Mouse (Mus musculus) urinary bladder, postnatal 14 days (tissue): ENCODE data around the gene Srf.
"Not testable (repeated sequence)": the region's sequence is repeated elsewhere in the genome, so short reads cannot be mapped to it uniquely, and the experiment has no call there.

Source experiments
- DNase-seq: peaks from one replicate; pipeline ENCODE4 v3.0.0; 2021; ENCODE audit warnings: low spot score

Gene Srf

DNA sequence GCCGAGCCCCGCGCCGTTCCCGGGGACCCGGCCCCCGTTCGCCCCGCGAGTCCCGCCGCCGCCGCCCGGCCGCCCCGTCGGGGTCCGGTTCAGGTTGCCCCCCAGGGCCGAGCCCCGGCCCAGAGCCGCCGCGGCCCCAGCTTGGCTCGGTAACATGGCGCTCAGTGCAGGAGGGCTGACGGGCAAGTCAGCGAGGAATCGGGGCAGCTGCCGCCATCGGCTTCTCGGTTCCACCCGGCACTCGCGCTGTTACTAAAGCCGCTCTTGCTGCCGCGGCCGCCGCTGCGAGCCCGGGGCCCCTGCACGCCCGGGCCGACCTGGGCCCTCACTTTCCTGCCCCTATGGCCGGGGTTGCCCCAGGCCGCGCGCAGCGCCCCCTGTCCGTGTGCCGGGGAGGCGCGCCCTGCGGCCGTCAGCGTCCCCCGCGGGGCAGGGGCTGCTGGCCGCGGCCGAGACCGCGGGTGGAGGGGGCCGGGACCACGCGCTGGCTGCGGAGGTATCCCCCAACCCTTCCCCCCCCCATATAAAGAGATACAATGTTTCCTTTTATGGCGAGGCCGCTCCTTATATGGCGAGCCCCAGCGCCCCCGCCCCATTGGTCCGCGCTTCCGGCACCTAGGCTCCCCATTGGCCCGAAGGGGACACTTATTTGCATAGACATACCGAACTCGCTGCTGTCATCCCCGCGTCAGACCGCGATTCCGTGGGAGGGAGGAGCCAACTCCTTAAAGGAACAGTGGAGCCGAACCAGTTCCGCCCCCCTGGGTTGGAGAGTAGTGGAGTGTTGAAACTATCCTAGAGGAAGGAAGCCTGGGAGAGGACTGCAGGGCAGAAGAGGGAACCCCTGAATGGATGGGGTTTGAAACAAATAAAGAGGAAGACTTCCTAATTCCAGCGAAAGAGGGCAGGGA, at the start of gene Srf:
Gene Srf (minus strand): TSS at position 503 of the 911 bp plus-strand sequence.
- DNase-seq, result peak; percentile 97

- no peak for DNase-seq
Measured at GRCm38 (mm10) chr17:46605126-46605525, 49.2 kb upstream of the Srf start.

- no peak for DNase-seq
Measured at GRCm38 (mm10) chr17:46603229-46603628, 47.3 kb upstream of the Srf start.

GRCm38 (mm10) chr17:46602212-46602611, 46.2 kb upstream of the Srf start:
- DNase-seq, result no peak

DNA sequence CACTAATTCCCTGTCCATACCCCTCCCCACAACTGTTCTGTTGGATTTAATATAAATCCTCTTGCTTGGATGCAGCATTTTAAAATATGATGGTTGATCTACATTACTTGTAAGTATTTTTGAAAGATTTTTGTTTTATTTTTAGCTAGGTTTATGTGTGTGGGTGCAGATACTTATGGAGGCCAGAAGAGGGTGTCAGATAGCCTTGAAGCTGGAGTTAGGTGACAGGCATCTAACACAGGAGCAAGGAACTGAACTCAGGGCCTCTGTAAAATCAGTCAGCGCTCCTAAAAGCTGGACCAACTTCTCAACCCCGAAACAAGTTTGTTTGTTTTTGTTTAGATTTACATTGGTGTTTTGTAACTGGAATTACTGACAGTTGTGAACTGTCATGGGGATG, 44.6 kb upstream of the Srf start:
- DNase-seq, result no peak

- DNase-seq, result no peak
Measured at GRCm38 (mm10) chr17:46598963-46599362, 43.0 kb upstream of the Srf start.

DNA sequence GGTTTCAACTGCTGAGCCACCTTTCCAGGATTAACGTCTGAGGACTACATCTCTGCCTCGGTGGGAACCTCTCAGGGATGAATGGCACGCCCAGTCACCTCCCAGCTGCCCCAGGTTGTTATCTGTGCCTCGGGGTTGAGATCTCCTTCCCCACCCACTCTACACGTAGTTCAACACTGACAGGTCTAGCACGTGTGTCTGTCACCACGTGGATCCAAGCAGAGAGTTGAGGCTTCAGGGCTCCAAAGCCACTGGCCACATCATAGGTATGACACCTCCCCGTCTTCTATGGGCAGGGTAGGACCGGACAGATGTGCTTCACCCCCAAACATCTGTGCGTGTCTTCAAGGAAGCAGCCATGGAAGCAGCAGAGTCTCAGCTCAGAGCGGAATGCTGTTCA, 42.0 kb upstream of the Srf start:
- no peak for DNase-seq

DNA sequence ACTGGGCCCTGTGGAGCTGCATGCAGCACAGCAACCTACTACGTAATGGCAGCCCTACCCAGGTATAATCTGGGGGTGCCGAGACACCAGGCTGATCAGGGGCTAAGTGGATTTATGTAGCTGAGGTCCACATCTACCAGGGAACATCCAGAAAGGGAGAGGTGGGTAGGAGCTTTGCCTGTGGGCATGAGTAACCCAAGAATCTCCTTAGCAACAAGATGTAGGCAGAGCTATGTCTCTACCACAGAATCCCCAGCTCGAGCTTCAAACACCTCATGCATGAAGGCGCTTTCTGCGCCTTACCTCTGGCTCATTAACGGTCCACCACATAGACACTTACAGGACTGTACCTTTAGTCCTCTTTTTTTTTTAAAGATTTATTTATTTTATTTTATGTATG, 39.4 kb upstream of the Srf start:
- DNase-seq, result no peak

GRCm38 (mm10) chr17:46594606-46595005, 38.6 kb upstream of the Srf start:
- DNase-seq, result no peak

DNA sequence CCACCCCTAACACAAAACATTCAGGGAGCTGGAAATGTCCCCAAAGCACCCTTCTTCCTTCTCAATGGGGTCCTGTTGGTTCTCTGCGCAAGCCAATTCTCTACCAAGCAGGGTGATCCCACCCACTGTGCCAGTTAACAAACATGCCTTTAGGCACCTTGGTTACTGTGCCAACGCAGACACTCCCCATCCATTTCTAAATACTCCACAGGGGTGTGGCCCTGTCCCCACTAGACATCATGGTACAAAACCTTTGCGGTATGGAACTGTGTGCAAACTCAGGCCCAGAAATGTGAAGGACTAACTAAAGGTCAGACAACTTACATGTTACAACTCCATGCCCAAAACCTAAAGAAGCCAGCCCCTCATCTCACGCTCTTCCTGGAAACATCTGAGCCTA, 37.1 kb upstream of the Srf start:
- DNase-seq, result peak; percentile 30

GRCm38 (mm10) chr17:46591406-46591805, 35.4 kb upstream of the Srf start:
- no peak for DNase-seq

- DNase-seq, result no peak
Measured at GRCm38 (mm10) chr17:46590439-46590838, 34.5 kb upstream of the Srf start.

DNA sequence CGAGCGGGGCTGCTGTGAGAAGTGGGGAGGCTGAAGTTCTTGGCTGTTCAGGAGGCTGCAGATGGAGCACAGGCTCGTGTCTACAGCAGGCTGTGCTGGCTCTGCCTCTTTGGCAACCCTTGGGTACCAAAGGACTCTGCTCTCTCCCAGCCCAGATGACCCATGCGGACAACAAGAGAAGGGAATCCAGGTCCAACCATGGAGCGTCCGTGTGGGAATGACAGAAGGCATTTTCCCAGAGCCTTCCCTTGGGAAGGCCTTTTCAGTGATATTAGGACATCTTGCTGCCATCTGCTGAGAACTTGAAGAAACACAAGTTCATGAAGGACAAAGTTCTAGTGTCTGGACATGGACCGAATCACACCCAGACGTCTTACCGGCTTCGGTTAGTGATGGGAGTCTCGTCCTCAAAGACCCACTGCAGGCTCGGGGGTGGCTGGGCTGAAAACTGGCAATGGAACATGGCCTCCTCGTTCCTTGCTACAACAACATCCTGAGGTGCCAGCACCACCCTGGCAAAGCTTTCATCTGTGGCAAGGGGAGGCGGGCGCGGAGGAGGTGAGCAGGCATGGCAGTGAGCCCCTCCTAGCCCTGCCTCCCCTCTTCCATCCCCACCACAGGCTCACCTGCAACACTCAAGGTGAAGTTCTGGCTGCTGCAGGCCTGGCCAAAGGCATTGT, 33.8 kb upstream of the Srf start:
- no peak for DNase-seq

DNA sequence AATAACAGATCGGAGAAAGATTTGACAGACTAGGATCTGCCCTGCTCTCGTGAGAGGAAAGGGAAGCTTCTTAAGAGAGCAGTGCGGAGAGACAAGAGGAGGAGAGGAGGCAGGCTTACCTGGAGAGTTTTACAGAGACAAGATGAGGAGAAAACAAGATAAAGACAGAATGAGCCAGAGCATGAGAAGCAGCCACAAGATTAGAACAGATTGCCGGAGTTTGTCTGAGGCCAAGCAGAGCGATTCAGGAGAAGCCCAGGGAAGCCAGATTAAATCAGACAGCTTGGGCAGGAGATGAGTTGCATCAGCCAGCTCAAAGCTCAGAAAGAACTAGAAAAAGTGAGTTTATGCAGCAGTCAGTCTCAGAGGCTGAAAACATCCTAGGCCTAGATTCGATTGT, 32.9 kb upstream of the Srf start:
- no peak for DNase-seq

GRCm38 (mm10) chr17:46588173-46588572, 32.2 kb upstream of the Srf start:
- DNase-seq, result no peak

DNA sequence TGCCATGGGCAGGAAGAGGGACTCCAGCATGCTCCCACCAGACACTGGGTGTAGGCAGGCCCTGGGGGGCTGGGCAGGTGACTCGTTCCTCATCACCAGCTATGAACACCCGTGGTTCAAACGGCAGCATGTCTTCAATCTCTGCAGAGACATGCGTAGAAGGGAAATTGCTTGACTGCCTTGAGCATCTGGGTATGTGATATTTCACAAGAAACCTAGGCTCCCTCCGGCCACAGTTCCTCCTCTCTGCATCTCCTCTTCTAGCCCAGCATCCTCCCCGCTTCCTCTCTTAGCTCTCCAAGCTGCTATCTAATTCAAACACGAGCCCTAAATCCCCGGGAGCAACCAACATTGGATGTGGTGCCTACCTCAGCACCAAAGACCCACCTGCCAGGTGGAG, 30.4 kb upstream of the Srf start:
- no peak for DNase-seq

DNA sequence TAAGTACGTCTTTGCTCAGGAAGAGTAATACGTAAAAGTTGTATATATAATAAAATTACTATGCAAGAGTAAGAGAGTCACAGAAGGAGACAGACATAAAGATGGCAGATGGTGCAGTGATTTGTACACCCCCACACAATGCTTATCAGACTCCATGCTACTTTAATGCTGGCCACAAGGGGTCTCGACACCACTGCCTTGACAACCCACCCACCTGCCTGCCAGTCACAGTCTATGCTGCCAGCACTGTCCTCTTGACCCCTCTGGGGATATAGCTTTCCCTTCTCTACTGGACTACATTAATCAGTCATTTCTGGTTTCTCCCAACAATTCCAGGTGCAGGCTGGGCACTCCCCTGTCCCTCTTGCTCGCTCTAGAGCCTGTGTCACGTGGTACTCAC, 22.7 kb upstream of the Srf start:
- no peak for DNase-seq

DNA sequence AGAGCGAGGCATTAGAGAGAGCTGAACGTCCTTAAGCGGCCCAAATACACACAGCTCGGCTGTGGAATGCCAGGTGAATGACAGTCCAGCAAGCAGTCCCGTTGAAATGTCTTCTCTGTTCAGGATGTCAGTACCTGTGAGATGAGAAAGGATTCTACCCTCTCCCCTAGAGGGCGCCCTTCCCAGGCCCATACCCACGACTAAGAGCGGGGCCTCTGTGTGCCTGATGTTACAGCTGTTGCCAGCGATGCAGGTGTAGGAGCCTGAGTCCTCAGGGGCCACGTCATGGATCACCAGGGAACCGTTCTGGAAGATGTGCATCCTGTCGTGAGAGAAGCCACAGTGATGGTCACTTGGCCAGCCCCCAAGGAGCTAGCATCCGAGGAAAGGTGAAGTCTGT, 20.1 kb upstream of the Srf start:
- DNase-seq, result no peak

GRCm38 (mm10) chr17:46574535-46574934, 18.6 kb upstream of the Srf start:
- no peak for DNase-seq

DNA sequence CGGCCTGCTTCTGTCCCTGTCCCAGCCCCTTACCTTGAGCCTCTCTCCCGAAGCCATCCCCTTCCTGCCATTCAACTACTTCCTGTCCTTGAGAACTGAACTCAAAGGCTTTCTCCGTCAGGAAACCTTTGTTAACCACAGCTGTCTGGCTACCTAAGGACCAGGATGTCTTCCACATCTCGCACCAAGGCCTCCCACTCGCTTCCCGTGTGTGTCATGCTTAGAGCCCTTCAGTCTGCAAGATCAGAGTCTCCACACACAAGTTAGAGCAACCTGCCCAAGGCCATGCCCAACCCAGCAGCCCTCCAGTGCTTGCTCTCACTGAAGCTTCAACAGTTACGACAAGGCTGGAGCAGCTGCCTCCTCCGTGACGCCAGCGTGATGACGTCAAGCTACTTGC, 15.0 kb upstream of the Srf start:
- no peak for DNase-seq

DNA sequence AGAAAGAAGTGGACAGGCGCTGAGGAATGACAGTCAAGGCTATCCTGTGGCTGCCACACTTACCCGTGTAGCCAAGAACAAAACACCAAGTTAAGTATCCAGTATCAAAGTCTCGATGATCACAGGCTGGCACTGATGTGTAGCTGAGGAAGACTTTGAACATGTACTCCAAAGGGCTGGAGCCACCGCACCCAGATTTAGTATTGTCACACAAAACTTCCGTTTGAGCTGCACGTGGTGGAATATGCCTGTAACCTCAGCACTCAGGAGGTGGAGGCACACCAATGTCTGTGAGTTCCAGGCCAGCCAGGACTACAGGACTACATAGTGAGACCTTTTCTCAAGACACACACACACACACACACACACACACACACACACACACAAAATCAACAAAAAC, 3.2 kb upstream of the Srf start:
- no peak for DNase-seq

- DNase-seq, result no peak
Measured at GRCm38 (mm10) chr17:46558151-46558550, 2.2 kb upstream of the Srf start.

DNA sequence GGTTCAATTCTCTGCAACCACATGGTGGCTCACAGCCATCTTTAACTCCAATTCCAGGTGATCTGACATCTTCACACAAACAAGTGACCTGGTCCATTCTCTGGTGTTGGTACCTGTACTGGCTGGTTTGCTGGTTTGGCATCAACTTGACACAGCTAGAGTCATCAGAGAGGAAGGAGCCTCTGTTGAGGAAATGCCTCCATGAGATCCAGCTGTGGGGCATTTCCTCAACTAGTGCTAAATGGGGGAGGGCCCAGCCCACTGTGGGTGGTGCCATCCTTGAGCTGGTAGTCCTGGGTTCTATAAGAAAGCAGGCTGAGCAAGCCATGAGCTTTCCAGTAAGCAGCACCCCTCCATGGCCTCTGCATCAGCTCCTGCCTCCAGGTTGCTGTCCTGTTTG, 1.3 kb upstream of the Srf start:
- not testable (repeated sequence) for DNase-seq

- peak; percentile 49 for DNase-seq
Measured at GRCm38 (mm10) chr17:46556584-46556945, 590 bp upstream of the Srf start.
